Mouse (Mus musculus) neural tube, embryonic 14.5 days (tissue): ENCODE measurements around the gene Ftl1. TPM values are rescaled to one million over a fixed set of nuclear protein-coding genes. Genes with fewer than 3 reads are reported as not detected.

Experiments used
- microRNA-seq: library from miRNA; unstranded; fragments of <30 nt; microRNA quantifications from one replicate; pipeline ENCODE4, GENCODE M21; 2016
- polyA plus RNA-seq: library from polyadenylated mRNA; unstranded; fragments of >200 nt; fragmentation: Nextera tagmentation; extraction: Ambion mirVana; gene quantifications from 2 replicates; pipeline ENCODE4 v1.2.1, GENCODE M21; 2014

Gene Ftl1
- polyA plus RNA-seq, 1 experiment from 2014 or later, result 5,088 TPM

Small RNA genes within 50 kb of the gene (microRNA-seq; reads per million reads assigned to microRNA genes)
- not detected for gene Gm22133

Other genes starting within 250 kb of the Ftl1 start
- 11.8 and 12.9 TPM in 2 replicates for gene Dkkl1, start 247.7 kb downstream of the Ftl1 start, polyA plus RNA-seq
- gene Tead2, start 244.1 kb downstream of the Ftl1 start, polyA plus RNA-seq, result 24.5 and 39.9 TPM in 2 replicates
- gene Cd37, start 220.8 kb downstream of the Ftl1 start, polyA plus RNA-seq, result 1.0 and 1.6 TPM in 2 replicates
- 0.75 and 0.99 TPM in 2 replicates for gene Slc6a16, start 218.8 kb downstream of the Ftl1 start, polyA plus RNA-seq
- not detected in 2 replicates for gene Slc6a21, start 182.4 kb downstream of the Ftl1 start, polyA plus RNA-seq
- 9.1 and 10.9 TPM in 2 replicates for gene Trpm4, start 126.1 kb downstream of the Ftl1 start, polyA plus RNA-seq
- 0.13 and 0.52 TPM in 2 replicates for gene Hrc, start 124.6 kb downstream of the Ftl1 start, polyA plus RNA-seq
- gene Ppfia3, start 92.9 kb downstream of the Ftl1 start, polyA plus RNA-seq, result 28.4 and 30.4 TPM in 2 replicates
- gene Lin7b, start 89.3 kb downstream of the Ftl1 start, polyA plus RNA-seq, result 24.9 and 49.4 TPM in 2 replicates
- 76.1 and 93.7 TPM in 2 replicates for gene Snrnp70, start 64.1 kb downstream of the Ftl1 start, polyA plus RNA-seq
- gene Kcna7, start 54.2 kb downstream of the Ftl1 start, polyA plus RNA-seq, result not detected in 2 replicates
- gene Ntf5, start 46.2 kb downstream of the Ftl1 start, polyA plus RNA-seq, result not detected in 2 replicates
- gene Lhb, start 39.1 kb downstream of the Ftl1 start, polyA plus RNA-seq, result not detected in 2 replicates
- 18.1 and 19.9 TPM in 2 replicates for gene Gys1, start 25.0 kb downstream of the Ftl1 start, polyA plus RNA-seq
- gene Ruvbl2, start 21.8 kb downstream of the Ftl1 start, polyA plus RNA-seq, result 86.8 and 95.3 TPM in 2 replicates
- 107 and 215 TPM in 2 replicates for gene Bax, start 7.0 kb upstream of the Ftl1 start, polyA plus RNA-seq
- 0.17 and 0.31 TPM in 2 replicates for gene Tulp2, start 22.0 kb upstream of the Ftl1 start, polyA plus RNA-seq
- not detected in 2 replicates for gene Gm45808, start 26.9 kb upstream of the Ftl1 start, polyA plus RNA-seq
- gene Dhdh, start 28.9 kb upstream of the Ftl1 start, polyA plus RNA-seq, result 4.0 and 4.6 TPM in 2 replicates
- 115 and 134 TPM in 2 replicates for gene Nucb1, start 50.5 kb upstream of the Ftl1 start, polyA plus RNA-seq
- 14.0 and 14.2 TPM in 2 replicates for gene Ppp1r15a, start 66.4 kb upstream of the Ftl1 start, polyA plus RNA-seq
- 0.54 and 3.2 TPM in 2 replicates for gene Plekha4, start 66.4 kb upstream of the Ftl1 start, polyA plus RNA-seq
- gene Hsd17b14, start 95.0 kb upstream of the Ftl1 start, polyA plus RNA-seq, result 0.40 and 0.60 TPM in 2 replicates
- gene Bcat2, start 110.3 kb upstream of the Ftl1 start, polyA plus RNA-seq, result 15.8 and 19.2 TPM in 2 replicates
- gene Fgf21, start 155.6 kb upstream of the Ftl1 start, polyA plus RNA-seq, result not detected in 2 replicates
- gene Fut1, start 157.4 kb upstream of the Ftl1 start, polyA plus RNA-seq, result not detected in 2 replicates
- gene Izumo1, start 161.9 kb upstream of the Ftl1 start, polyA plus RNA-seq, result not detected in 2 replicates
- gene Rasip1, start 167.6 kb upstream of the Ftl1 start, polyA plus RNA-seq, result 12.8 and 14.2 TPM in 2 replicates
- gene Mamstr, start 180.1 kb upstream of the Ftl1 start, polyA plus RNA-seq, result 2.6 and 3.0 TPM in 2 replicates
- gene Fut2, start 206.5 kb upstream of the Ftl1 start, polyA plus RNA-seq, result 0.15 and 0.51 TPM in 2 replicates
- 1.8 TPM in 1 of 2 replicates, not detected in the other for gene Ntn5, start 224.1 kb upstream of the Ftl1 start, polyA plus RNA-seq
- 0.13 and 0.54 TPM in 2 replicates for gene Sec1, start 234.5 kb upstream of the Ftl1 start, polyA plus RNA-seq
- 31.9 and 32.8 TPM in 2 replicates for gene Car11, start 240.0 kb upstream of the Ftl1 start, polyA plus RNA-seq
- gene Dbp, start 245.2 kb upstream of the Ftl1 start, polyA plus RNA-seq, result 2.5 and 2.6 TPM in 2 replicates